Mouse (Mus musculus) liver, adult 2 months (tissue): ENCODE data around the gene Olfr1411. TPM values are rescaled to one million over a fixed set of nuclear protein-coding genes. Genes with fewer than 3 reads are reported as not detected.

Experiments used
- DNase-seq: peaks from one replicate; pipeline ENCODE4 v3.0.0-alpha.2; 2011; ENCODE audit warnings: low read depth, low spot score; ENCODE audit errors: extremely low read depth
- H3K27ac ChIP-seq: fragments of 200-500 bp; replicated peaks from 2 replicates; pipeline ENCODE4 v1.5.1; 2012; ENCODE audit warnings: low read depth, mild to moderate bottlenecking, control low read depth, inconsistent platforms, low read length; ENCODE audit not compliant: insufficient read depth
- H3K27me3 ChIP-seq: fragments of 200-500 bp; 2 replicates; pipeline ENCODE4 v1.6.1; 2012; ENCODE audit warnings: mild to moderate bottlenecking, moderate library complexity, low read length, inconsistent platforms; ENCODE audit not compliant: control insufficient read depth, insufficient read depth
- H3K36me3 ChIP-seq: fragments of 200-500 bp; 2 replicates; pipeline ENCODE4 v1.6.1; 2012; ENCODE audit warnings: low read length, inconsistent platforms; ENCODE audit not compliant: control insufficient read depth, insufficient read depth
- H3K4me1 ChIP-seq: fragments of 200-500 bp; 2 replicates; pipeline ENCODE4 v1.6.1; 2011; ENCODE audit warnings: low read length; ENCODE audit not compliant: control insufficient read depth, insufficient read depth
- H3K4me3 ChIP-seq: fragments of 200-500 bp; 2 replicates; pipeline ENCODE4 v1.5.1; 2011; ENCODE audit warnings: low read depth, mild to moderate bottlenecking, control low read depth, low read length, moderate library complexity; ENCODE audit not compliant: insufficient read depth
- H3K79me2 ChIP-seq: fragments of 200-500 bp; 2 replicates; pipeline ENCODE4 v1.6.1; 2012; ENCODE audit warnings: inconsistent platforms, mild to moderate bottlenecking, low read length, moderate library complexity; ENCODE audit not compliant: control insufficient read depth, insufficient read depth
- H3K9ac ChIP-seq: fragments of 200-500 bp; 2 replicates; pipeline ENCODE4 v1.6.1; 2012; ENCODE audit warnings: low read depth, mild to moderate bottlenecking, control low read depth, inconsistent platforms, low read length
- CTCF ChIP-seq: fragments of 200-500 bp; IDR thresholded peaks from 2 replicates; pipeline ENCODE4 v1.5.1; 2011; ENCODE audit warnings: low read depth, low read length, control low read depth
- POLR2A ChIP-seq: fragments of 200-500 bp; IDR thresholded peaks from 2 replicates; pipeline ENCODE4 v1.6.1; 2011; ENCODE audit warnings: low read length, control low read depth; ENCODE audit not compliant: insufficient read depth; ENCODE audit errors: extremely low read depth
- WGBS: fragments of 180-500 bp; shearing (Covaris S2); methylation state at CpG from one replicate; pipeline ENCODE4 v1.1.7; 2018; 5-methylcytosine and 5-hydroxymethylcytosine counted together
- polyA plus RNA-seq: library from polyadenylated mRNA; depleted of rRNA; stranded (reverse); fragments of >200 nt; gene quantifications from 2 replicates; pipeline ENCODE4 v1.2.3, GENCODE M21; 2012
- total RNA-seq: library from RNA; depleted of rRNA; stranded (reverse); fragments of >200 nt; gene quantifications from 2 replicates; pipeline ENCODE4 v1.2.3, GENCODE M21; 2014

The Olfr1411 gene
- total and polyA plus RNA-seq, 2 experiments: not detected

DNA sequence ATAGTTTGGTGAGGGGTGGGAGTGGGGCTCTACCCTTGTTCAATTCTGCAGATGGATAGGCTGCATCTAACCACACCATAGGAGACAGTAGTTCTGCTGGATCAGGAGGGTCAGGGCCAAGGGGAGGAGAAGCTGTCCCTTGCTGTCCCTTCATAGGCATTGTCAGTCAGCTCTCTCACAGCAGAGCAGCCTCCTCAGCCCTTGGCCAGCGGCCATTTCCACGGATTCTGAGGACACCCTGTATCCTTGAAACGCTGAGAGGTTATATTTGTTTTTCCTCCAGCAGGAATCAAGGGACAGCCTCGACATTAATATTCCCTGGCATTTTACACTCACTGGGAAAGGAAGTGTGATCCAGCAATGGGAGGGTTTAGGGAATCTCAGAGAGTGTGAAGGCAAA is 24.1 kb downstream of the Olfr1411 start:
- H3K79me2 ChIP-seq: no peaks in the 10 kb centered on the region
- H3K27me3 ChIP-seq: no peaks in the 10 kb centered on the region
- H3K4me3 ChIP-seq: no peak overlapping the region
- 29% methylated on average over 4 of the region's 4 CpGs for WGBS
- TF ChIP-seq POLR2A: no peak
- no peak for TF ChIP-seq CTCF
- no peak overlapping the region for H3K9ac ChIP-seq
- H3K4me1 ChIP-seq: no peaks in the 10 kb centered on the region
- no peaks in the 10 kb centered on the region for H3K36me3 ChIP-seq
- H3K27ac ChIP-seq: no peak overlapping the region
- no peak for DNase-seq

- H3K4me3 ChIP-seq: no peak overlapping the region
- WGBS: 59% methylated on average over 4 of the region's 4 CpGs
- no peak overlapping the region for H3K9ac ChIP-seq
- DNase-seq: no peak
- no peak overlapping the region for H3K27ac ChIP-seq
- H3K27me3 ChIP-seq: no peaks in the 10 kb centered on the region
- H3K4me1 ChIP-seq: no peaks in the 10 kb centered on the region
- no peaks in the 10 kb centered on the region for H3K36me3 ChIP-seq
- no peaks in the 10 kb centered on the region for H3K79me2 ChIP-seq
- no peak for TF ChIP-seq POLR2A
- no peak for TF ChIP-seq CTCF
Observed at GRCm38 (mm10) chr1:92628227-92628626, 34.0 kb downstream of the Olfr1411 start.

DNA sequence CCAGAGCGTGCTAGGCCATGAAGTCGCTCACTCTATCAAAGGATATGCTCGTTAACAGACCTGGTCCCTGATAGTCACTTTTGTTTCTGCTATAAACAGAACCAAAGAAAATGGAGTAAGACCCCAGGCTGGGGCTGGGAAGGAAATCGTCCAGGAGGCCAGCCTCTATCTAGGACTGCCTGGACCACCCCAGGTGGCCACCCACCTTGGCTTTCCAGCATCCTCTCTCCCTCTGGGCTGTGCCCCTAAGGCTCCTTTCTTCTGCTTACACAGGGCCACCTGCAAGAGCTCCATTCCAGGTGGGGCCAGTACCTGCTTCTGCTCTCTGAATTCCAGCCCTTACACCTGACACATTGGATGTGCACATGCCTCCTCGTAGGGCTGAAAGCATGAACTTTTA is 38.0 kb downstream of the Olfr1411 start:
- Histone ChIP-seq H3K79me2 (no peaks in the 10 kb centered on the region), H3K9ac (no peak overlapping the region), H3K27ac (no peak overlapping the region), H3K27me3 (no peaks in the 10 kb centered on the region), H3K4me1 (no peaks in the 10 kb centered on the region), H3K4me3 (no peak overlapping the region), H3K36me3 (no peaks in the 10 kb centered on the region; the same call in 1 of the 2 replicates)
- TF ChIP-seq CTCF (no peak), POLR2A (no peak)
- WGBS: 79% methylated on average over 5 of the region's 5 CpGs
- no peak for DNase-seq

- no peaks in the 10 kb centered on the region; the same call in 1 of the 2 replicates for H3K36me3 ChIP-seq
- no peak overlapping the region for H3K9ac ChIP-seq
- TF ChIP-seq CTCF (no peak), POLR2A (no peak)
- no peaks in the 10 kb centered on the region for H3K79me2 ChIP-seq
- H3K4me1 ChIP-seq: no peaks in the 10 kb centered on the region
- no peak overlapping the region for H3K4me3 ChIP-seq
- no peaks in the 10 kb centered on the region for H3K27me3 ChIP-seq
- no peak for DNase-seq
- no peak overlapping the region for H3K27ac ChIP-seq
- 61% methylated on average over 6 of the region's 6 CpGs for WGBS
Observed at GRCm38 (mm10) chr1:92632948-92633347, 38.7 kb downstream of the Olfr1411 start.

DNA sequence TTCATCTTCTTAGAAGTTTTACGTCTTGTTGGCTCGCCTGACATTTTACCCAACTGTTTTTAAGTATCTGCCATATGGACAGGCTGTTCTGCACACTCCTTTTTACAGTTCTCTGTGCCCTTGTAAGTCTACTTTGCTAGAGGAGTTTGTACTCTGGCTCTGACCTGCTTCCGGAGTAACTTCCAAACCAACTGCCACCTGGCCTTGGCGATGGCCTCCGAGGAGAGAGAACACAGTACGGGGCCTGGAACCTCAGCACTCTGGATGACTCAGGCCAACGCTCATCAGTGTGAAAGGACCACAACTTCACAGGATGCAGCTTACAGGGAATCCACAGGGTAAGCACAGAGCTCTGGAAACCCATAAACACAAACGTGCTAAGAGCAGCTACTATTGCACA is 39.5 kb downstream of the Olfr1411 start:
- no peak overlapping the region for H3K27ac ChIP-seq
- TF ChIP-seq CTCF (no peak), POLR2A (no peak)
- H3K79me2 ChIP-seq: no peaks in the 10 kb centered on the region
- H3K4me1 ChIP-seq: no peaks in the 10 kb centered on the region
- WGBS: 84% methylated on average over 8 of the region's 8 CpGs
- no peak overlapping the region for H3K9ac ChIP-seq
- no peak overlapping the region for H3K4me3 ChIP-seq
- H3K36me3 ChIP-seq: no peaks in the 10 kb centered on the region; the same call in 1 of the 2 replicates
- H3K27me3 ChIP-seq: no peaks in the 10 kb centered on the region
- DNase-seq: no peak

DNA sequence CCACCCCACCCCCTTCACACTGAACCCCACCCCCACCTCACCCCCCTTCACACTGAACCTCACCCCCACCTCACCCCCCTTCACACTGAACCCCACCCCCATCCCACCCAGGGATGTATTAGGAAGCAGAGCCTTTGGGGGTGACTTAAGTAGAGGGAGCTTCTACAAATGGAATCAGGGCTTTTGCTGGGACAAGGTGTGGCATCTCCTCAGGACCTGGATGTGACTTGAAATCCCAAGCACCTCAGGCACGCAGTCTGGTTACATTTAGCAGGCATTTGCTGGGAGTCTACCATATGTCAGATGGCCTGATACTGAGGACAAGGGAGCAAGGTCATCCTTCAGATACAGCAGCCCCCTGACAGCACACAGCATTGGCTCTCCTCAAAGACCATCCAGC is 40.4 kb downstream of the Olfr1411 start:
- TF ChIP-seq POLR2A: no peak
- no peak for TF ChIP-seq CTCF
- WGBS: 72% methylated on average over 1 of the region's 1 CpGs

More for the DNA sequence above, 40.4 kb downstream of the Olfr1411 start:
- Histone ChIP-seq H3K4me3 (no peak overlapping the region), H3K27ac (no peak overlapping the region), H3K4me1 (no peaks in the 10 kb centered on the region), H3K36me3 (no peaks in the 10 kb centered on the region; the same call in 1 of the 2 replicates), H3K27me3 (no peaks in the 10 kb centered on the region), H3K9ac (no peak overlapping the region), H3K79me2 (no peaks in the 10 kb centered on the region)
- DNase-seq: no peak
